Mouse (Mus musculus) embryonic facial prominence, embryonic 10.5 days (tissue): Measurements from ENCODE around the gene Gm9040. TPM values are rescaled to one million over a fixed set of nuclear protein-coding genes. Genes with fewer than 3 reads are reported as not detected.
"Not testable (repeated sequence)": the region's sequence is repeated elsewhere in the genome, so short reads cannot be mapped to it uniquely, and the experiment has no call there.

Experiments
- DNase-seq: peaks from one replicate; pipeline ENCODE4 v3.0.0-alpha.2; 2017; ENCODE audit warnings: low spot score
- H3K27ac ChIP-seq: fragments of 300-500 bp; sonication (generic); replicated peaks from 2 replicates; pipeline ENCODE4 v1.5.1; 2016; ENCODE audit warnings: mild to moderate bottlenecking
- H3K27me3 ChIP-seq: fragments of 300-500 bp; sonication (generic); replicated peaks from 2 replicates; pipeline ENCODE4 v1.6.1; 2016; ENCODE audit warnings: low read depth, mild to moderate bottlenecking; ENCODE audit not compliant: poor library complexity, severe bottlenecking
- H3K36me3 ChIP-seq: fragments of 300-500 bp; sonication (generic); replicated peaks from 2 replicates; pipeline ENCODE4 v1.6.1; 2016; ENCODE audit warnings: mild to moderate bottlenecking, moderate library complexity
- H3K4me1 ChIP-seq: fragments of 300-500 bp; sonication (generic); 2 replicates; pipeline ENCODE4 v1.6.1; 2016
- H3K4me3 ChIP-seq: fragments of 300-500 bp; sonication (generic); 2 replicates; pipeline ENCODE4 v1.5.1; 2016; ENCODE audit warnings: mild to moderate bottlenecking, moderate library complexity
- H3K9me3 ChIP-seq: fragments of 300-500 bp; sonication (generic); 2 replicates; pipeline ENCODE4 v1.6.1; 2016; ENCODE audit warnings: mild to moderate bottlenecking
- WGBS: fragments of 180-500 bp; shearing (Covaris S2); methylation state at CpG from one replicate; pipeline ENCODE4 v1.1.7; 2016; 5-methylcytosine and 5-hydroxymethylcytosine counted together
- polyA plus RNA-seq: library from polyadenylated mRNA; unstranded; fragments of >200 nt; fragmentation: Nextera tagmentation; extraction: Ambion mirVana; gene quantifications from 2 replicates; pipeline ENCODE4 v1.2.1, GENCODE M21; 2016

Gene Gm9040
- polyA plus RNA-seq, result not detected in 2 replicates

- H3K27ac ChIP-seq, H3K9me3 ChIP-seq, H3K27me3 ChIP-seq, DNase-seq, H3K4me3 ChIP-seq, H3K4me1 ChIP-seq, H3K36me3 ChIP-seq: not testable (repeated sequence)
- no CpG with 5 or more reads among the region's 11 CpGs for WGBS
Observed at GRCm38 (mm10) chr10:118326869-118327268, at the start of gene Gm9040. Gene Gm9040 (minus strand): TSS chr10:118326969.

- Histone ChIP-seq H3K27ac (no peak overlapping the region), H3K36me3 (no peaks in the 10 kb centered on the region), H3K9me3 (no peaks in the 10 kb centered on the region), H3K4me3 (0 out of 2 replicates have a peak overlapping the region, but pooled peaks have one; percentile 19), H3K27me3 (no peaks in the 10 kb centered on the region), H3K4me1 (no peaks in the 10 kb centered on the region)
- 16% methylated on average over 10 of the region's 10 CpGs for WGBS
- peak; percentile 86 for DNase-seq
Observed at GRCm38 (mm10) chr10:118370443-118370842, 43.7 kb upstream of the Gm9040 start.

GRCm38 (mm10) chr10:118369518-118369917, 42.7 kb upstream of the Gm9040 start:
- no peaks in the 10 kb centered on the region for H3K36me3 ChIP-seq
- no peak for DNase-seq
- no peak overlapping the region for H3K4me3 ChIP-seq
- H3K27ac ChIP-seq, result no peak overlapping the region
- no peaks in the 10 kb centered on the region for H3K9me3 ChIP-seq
- no peaks in the 10 kb centered on the region for H3K27me3 ChIP-seq
- 90% methylated on average over 9 of the region's 9 CpGs for WGBS
- H3K4me1 ChIP-seq, result no peaks in the 10 kb centered on the region

- H3K9me3 ChIP-seq, DNase-seq, H3K4me3 ChIP-seq, H3K27me3 ChIP-seq, H3K27ac ChIP-seq, H3K4me1 ChIP-seq, H3K36me3 ChIP-seq: not testable (repeated sequence)
- WGBS, result 100% methylated on average over 1 of the region's 11 CpGs
Observed at GRCm38 (mm10) chr10:118354005-118354404, 27.2 kb upstream of the Gm9040 start, which contains the start of gene Gm9049. Gene Gm9049 (minus strand): TSS chr10:118354105.

- not testable (repeated sequence) for H3K4me1 ChIP-seq, H3K27ac ChIP-seq, DNase-seq, H3K27me3 ChIP-seq, H3K36me3 ChIP-seq, H3K4me3 ChIP-seq, H3K9me3 ChIP-seq
- 91% methylated on average over 1 of the region's 14 CpGs for WGBS
Observed at GRCm38 (mm10) chr10:118348579-118348978, 21.8 kb upstream of the Gm9040 start, which contains the start of gene Gm9048. Gene Gm9048 (minus strand): TSS chr10:118348679.

- H3K4me1 ChIP-seq, DNase-seq, H3K27ac ChIP-seq, H3K27me3 ChIP-seq, H3K9me3 ChIP-seq, H3K4me3 ChIP-seq, H3K36me3 ChIP-seq: not testable (repeated sequence)
- no CpG with 5 or more reads among the region's 14 CpGs for WGBS
Observed at GRCm38 (mm10) chr10:118343155-118343554, 16.4 kb upstream of the Gm9040 start, which contains the start of gene Gm9046. Gene Gm9046 (minus strand): TSS chr10:118343255.

- H3K27me3 ChIP-seq, H3K36me3 ChIP-seq, H3K4me1 ChIP-seq, H3K4me3 ChIP-seq, H3K27ac ChIP-seq, DNase-seq, H3K9me3 ChIP-seq: not testable (repeated sequence)
- no CpG with 5 or more reads among the region's 14 CpGs for WGBS
Observed at GRCm38 (mm10) chr10:118337731-118338130, 11.0 kb upstream of the Gm9040 start, which contains the start of gene Gm9045. Gene Gm9045 (minus strand): TSS chr10:118337831.

- H3K27me3 ChIP-seq, H3K9me3 ChIP-seq, DNase-seq, H3K27ac ChIP-seq, H3K4me3 ChIP-seq, H3K4me1 ChIP-seq, H3K36me3 ChIP-seq: not testable (repeated sequence)
- no CpG with 5 or more reads among the region's 14 CpGs for WGBS
Observed at GRCm38 (mm10) chr10:118332308-118332707, 5.5 kb upstream of the Gm9040 start, which contains the start of gene Gm9044. Gene Gm9044 (minus strand): TSS chr10:118332408.

GRCm38 (mm10) chr10:118319024-118319423, 7.7 kb downstream of the Gm9040 start:
- H3K4me1 ChIP-seq, result no peaks in the 10 kb centered on the region
- no peaks in the 10 kb centered on the region for H3K36me3 ChIP-seq
- WGBS, result 87% methylated on average over 8 of the region's 8 CpGs
- no peak overlapping the region for H3K4me3 ChIP-seq
- H3K9me3 ChIP-seq, result no peaks in the 10 kb centered on the region
- DNase-seq, result no peak
- H3K27me3 ChIP-seq, result no peaks in the 10 kb centered on the region
- H3K27ac ChIP-seq, result no peak overlapping the region

- not testable (repeated sequence) for H3K27ac ChIP-seq, H3K4me3 ChIP-seq, H3K36me3 ChIP-seq, H3K9me3 ChIP-seq, H3K27me3 ChIP-seq, H3K4me1 ChIP-seq
- DNase-seq, result peak; percentile 9
- WGBS, result 40% methylated on average over 2 of the region's 2 CpGs
Observed at GRCm38 (mm10) chr10:118302133-118302532, 24.6 kb downstream of the Gm9040 start.

- Histone ChIP-seq H3K27me3 (no peaks in the 10 kb centered on the region), H3K27ac (no peak within 1 kb of the TSS), H3K36me3 (no peaks in the 10 kb centered on the region), H3K4me1 (no peaks in the 10 kb centered on the region), H3K9me3 (no peaks in the 10 kb centered on the region), H3K4me3 (no peak within 1 kb of the TSS)
- 90% methylated on average over 6 of the region's 6 CpGs for WGBS
- DNase-seq, result no peak
Observed at GRCm38 (mm10) chr10:118294938-118295337, 31.8 kb downstream of the Gm9040 start, which contains the start of gene Iltifb. Gene Iltifb (minus strand): TSS chr10:118295038.

- DNase-seq, H3K9me3 ChIP-seq, H3K36me3 ChIP-seq, H3K4me1 ChIP-seq, H3K27ac ChIP-seq, H3K27me3 ChIP-seq, H3K4me3 ChIP-seq: not testable (repeated sequence)
- WGBS, result 91% methylated on average over 3 of the region's 5 CpGs
Observed at GRCm38 (mm10) chr10:118283016-118283415, 43.8 kb downstream of the Gm9040 start.

GRCm38 (mm10) chr10:118282565-118282964, 44.2 kb downstream of the Gm9040 start:
- not testable (repeated sequence) for H3K9me3 ChIP-seq, H3K4me3 ChIP-seq, H3K27ac ChIP-seq, H3K4me1 ChIP-seq, H3K36me3 ChIP-seq, DNase-seq, H3K27me3 ChIP-seq
- WGBS, result 79% methylated on average over 7 of the region's 7 CpGs
